Mouse (Mus musculus) megakaryocyte, embryonic 14.5 days (primary cell): ENCODE measurements around the gene Dydc1.

Experiments
- FLI1 ChIP-seq: IDR thresholded peaks from 2 replicates; pipeline ENCODE4 v1.6.1; 2012; ENCODE audit warnings: low read length, inconsistent platforms, mixed read lengths
- GATA1 ChIP-seq: IDR thresholded peaks from 3 replicates; pipeline ENCODE4 v1.6.1; 2012; ENCODE audit warnings: mixed read lengths, low read length, inconsistent platforms, borderline replicate concordance

DNA sequence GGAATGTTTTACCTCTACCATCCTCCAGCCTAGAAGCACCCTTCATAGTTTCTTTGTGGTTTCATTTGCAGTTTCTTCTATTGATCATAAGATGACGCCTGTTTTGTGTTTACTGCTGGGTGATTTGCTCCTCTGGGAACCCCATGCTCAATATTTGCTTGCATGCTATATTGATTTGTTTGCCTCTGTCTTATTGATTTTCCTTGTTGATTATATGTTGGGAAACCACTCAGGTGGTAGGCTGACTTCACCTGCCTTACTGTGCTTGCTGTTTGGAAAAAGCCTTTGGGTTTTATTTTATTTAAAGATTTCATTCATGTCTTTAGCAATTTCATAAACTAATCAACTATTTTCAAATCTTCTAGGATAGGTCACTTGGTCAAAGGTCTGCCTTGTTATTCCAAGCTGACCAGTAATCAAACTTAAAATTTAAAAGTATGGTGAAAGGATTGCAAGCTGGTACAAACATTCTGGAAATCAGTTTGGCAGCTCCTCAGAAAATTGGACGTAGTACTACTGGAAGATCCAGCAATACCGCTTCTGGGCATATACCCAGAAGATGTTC lies 23.7 kb downstream of the Dydc1 start:
- TF ChIP-seq FLI1, result no peak
- no peak for TF ChIP-seq GATA1
